Mouse (Mus musculus) regulatory T cell (primary cell): ENCODE results near the gene Cphx3.
"Not testable (repeated sequence)": the region's sequence is repeated elsewhere in the genome, so short reads cannot be mapped to it uniquely, and the experiment has no call there.

Experiments used
- in situ Hi-C: fragments of 300-600 bp; cut with MboI, MseI; formaldehyde crosslinking; loops from one replicate; pipeline ENCODE4 v1.15.1; 2025; ENCODE audit warnings: high pct_unique_total_duplicates

Cphx3 gene

DNA sequence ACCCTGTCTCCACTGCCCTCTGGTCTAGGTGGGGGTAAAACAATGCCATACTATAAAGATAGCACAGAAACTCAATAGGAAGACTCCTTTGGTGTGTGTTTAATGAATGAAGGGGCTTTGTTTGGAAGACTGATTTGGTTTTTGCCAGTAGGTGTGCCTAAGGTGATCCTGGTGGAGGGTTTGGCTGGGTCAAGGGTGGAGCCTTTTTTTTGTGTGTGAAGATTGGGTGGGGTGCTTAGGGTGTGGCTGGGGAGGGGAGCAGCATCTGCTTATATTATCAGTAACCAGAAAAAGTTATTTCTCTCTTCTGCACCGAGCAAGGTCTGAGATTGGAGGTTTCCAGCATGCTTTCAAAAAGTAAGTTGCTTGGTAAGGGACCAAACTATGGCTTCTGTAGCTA lies at the start of gene Cphx3:
TSS of gene Cphx3 (plus strand) at position 301 of the 400 bp plus-strand sequence.
- in situ Hi-C loops: not testable (repeated sequence)

DNA sequence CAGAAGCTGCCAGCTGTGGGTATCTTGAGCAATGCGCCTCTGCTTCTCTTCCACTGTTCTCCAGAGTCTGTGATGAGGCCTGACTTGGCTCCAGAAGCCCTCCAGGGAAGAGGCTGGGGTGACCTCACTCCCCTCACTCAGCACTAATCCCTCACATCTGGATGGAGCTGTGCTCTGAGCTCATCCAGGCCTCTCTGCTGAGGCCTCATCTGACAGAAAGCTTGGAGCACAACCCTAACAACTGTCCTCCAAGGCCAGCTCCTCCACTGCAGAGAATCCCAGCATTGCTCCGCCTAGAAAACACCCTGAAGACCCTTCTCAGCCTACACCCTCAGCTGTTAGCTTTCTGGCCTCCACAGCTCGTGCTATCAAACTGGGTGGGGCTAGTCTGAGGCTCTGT lies 47.7 kb upstream of the Cphx3 start:
- in situ Hi-C loops: not testable (repeated sequence)

- in situ Hi-C loops: not testable (repeated sequence)
Observed at GRCm38 (mm10) chr14:26035439-26035838, 46.7 kb upstream of the Cphx3 start.

GRCm38 (mm10) chr14:26042611-26043010 lies 39.5 kb upstream of the Cphx3 start, which contains the start of gene Gm9780:
Gene Gm9780 (minus strand): TSS chr14:26042711.
- in situ Hi-C loops: not testable (repeated sequence)

GRCm38 (mm10) chr14:26045007-26045406 lies 37.1 kb upstream of the Cphx3 start:
- in situ Hi-C loops: not testable (repeated sequence)

DNA sequence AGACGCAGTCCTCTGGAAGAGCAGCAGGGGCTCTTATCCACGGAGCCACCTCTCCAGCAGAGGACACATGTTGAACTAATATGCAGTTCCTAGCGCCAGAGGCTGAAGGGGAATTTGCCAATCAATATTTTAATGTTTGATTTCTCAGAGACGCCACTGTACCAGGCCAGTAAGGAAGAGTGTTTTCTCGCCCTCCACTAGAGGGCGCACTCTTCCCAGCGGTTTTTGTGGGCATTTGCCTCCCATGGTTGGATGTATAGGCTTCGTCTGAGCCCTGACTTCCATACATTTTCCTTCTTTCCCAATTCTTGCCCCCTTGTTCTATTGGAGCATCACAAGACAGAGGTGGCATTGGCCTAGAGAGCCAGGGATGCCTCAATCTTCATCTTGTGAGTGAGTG lies 35.1 kb upstream of the Cphx3 start:
- in situ Hi-C loops: not testable (repeated sequence)

DNA sequence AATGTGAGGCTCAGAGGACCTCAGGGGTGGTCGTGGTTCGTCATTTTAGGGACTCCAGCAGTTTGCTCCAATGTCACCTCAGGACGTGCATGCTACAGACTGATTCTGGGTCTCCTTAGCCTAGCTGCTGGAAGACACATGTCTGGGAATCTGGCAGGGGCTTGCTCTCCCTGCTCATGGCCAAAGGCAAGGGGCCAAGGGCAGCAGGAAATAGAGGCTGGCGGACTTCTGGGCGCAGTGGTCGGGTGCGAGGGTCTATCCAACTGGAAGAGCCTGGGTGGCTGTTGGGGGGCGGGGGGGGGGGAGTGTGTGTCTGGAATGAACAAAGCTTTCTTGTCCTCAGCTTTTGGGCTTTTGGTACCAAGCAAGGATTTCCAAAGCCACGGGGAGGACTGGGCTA lies 33.3 kb upstream of the Cphx3 start:
- in situ Hi-C loops: not testable (repeated sequence)

- in situ Hi-C loops: not testable (repeated sequence)
Observed at GRCm38 (mm10) chr14:26058184-26058583, 23.9 kb upstream of the Cphx3 start.

DNA sequence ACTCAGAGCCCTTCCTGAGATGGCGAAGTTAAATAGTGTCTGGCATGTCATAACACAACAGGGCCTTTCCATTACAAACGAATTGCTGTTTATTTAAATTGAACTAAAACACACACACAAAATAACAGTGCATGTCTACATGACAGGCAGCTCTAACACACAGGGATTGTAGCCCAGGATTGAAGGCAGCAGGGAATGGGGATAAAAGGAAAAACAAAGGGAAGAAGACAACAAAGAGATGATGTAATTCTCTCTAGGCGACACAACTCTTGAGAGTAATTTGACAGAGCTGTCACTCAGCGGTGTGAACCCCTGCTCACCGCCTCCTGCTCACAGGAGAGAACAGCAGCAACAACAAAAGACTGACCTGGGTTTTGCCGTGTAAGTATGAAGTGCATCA lies 22.7 kb upstream of the Cphx3 start:
- in situ Hi-C loops: not testable (repeated sequence)

DNA sequence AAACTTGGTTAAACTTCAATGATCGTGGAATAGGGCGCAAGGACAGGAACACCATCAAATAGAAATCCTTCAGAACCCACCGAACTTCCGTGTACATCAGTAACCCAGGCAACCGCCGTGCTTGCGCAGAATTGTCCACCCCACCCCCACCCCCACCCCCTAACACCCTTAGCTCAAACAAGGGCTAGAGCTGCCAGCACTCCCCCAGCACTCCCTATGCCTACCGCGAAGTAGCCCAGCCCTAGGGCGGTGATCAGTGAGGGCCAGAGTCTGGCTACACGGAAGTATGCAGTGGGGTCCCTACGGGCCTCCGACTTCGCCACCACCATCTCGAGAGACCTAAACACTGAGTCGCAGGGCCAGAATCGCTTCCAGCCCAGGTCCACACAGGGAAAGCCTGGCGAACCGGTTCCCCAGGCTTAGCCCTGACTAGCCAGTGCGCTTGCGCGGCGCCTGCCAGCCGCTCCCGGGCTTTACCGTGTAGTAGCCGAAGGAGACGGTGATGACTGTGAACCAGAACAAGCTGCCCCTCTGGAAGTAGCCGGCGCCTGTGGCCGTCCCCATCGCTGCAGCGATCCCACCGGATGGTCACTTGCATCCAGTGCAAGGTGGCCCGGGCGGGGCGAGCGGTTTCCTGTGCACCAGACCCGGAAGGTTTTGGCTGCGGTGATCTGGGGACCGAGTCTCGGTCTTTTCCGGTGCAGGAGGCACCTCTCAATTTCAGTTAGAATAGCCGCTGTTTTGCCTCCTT lies 15.3 kb upstream of the Cphx3 start:
- in situ Hi-C loops: not testable (repeated sequence)

- in situ Hi-C loops: not testable (repeated sequence)
Observed at GRCm38 (mm10) chr14:26067325-26067633, 14.8 kb upstream of the Cphx3 start, which contains the start of gene Tmem254c. Gene Tmem254c (minus strand): TSS chr14:26067355.

DNA sequence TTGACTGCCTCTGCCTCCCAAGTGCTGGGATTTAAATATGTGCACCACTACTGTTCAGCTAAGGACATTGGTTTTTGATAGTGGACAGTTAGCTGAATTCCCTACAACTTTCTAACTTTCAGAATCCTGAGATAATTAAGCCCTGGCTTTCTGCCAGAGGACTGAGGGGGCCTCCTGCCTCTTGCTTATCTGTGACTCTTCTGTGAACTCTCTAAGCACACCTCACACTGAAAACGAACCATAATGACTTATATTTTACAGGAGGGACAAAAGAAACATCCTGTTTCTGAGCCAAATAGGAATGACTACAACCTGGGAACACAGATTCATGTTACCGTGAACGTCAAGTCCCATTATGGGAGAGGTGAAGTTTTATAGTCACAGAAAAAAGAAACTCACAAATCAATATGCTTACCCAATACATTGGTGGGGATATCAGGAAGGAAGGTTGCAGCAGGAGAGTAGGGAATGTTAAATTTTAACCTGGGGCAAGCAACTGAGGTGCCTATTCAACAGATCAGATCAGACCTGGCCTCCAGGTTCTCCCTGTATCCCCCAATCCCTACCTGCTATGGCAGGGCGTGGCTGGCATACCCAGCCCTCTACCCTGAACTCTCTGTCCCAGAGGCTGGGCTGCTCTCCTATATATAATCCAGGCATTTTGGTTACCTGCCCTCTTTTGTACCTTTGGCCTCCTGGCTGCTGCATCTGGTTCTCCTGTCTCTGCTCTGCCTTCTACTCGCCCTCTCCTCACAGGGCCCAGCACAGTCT lies 5.3 kb upstream of the Cphx3 start:
- in situ Hi-C loops: not testable (repeated sequence)

GRCm38 (mm10) chr14:26081216-26081615 lies 881 bp upstream of the Cphx3 start, which contains the start of gene Cphx2:
Gene Cphx2 (plus strand): TSS chr14:26081516.
- in situ Hi-C loops: not testable (repeated sequence)

DNA sequence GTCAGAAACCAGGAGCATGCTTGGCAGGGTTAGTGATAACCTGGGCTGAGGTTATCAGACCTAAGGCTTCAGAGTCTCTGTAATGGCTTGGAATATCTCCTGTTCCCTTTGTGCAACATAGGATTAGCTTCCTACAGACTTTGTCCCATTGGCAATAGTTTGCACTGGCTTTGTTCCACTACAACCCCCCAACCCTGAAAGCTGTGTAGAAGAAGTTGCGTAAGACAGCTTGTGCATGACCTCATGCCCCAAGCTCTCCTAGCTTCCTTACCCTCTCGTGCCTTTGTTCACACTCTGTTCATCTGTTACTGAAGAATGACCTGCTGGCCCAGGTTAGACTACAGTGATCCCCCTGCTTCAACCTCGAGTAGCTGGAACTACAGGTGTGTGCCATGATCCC lies 15.5 kb downstream of the Cphx3 start:
- in situ Hi-C loops: not testable (repeated sequence)

DNA sequence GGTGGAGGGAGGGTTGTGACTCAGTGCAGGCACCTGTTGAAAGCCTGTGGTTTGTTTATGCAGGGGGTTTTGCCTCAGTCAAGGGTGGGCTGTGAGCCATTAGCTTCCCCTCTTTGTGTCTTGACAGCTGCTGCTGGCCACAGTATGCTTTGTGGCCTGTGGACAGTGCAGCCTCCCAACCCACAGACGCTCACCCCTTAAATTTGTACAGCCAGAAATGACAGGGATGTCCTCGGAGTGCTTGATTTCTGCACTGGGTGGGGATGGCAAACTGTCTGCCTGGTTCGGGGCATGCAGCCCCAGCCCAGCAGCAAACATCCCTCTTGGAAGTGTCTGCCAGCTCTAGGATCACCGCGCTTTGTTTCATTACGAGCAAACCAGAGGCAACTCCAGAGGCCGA lies 36.1 kb downstream of the Cphx3 start, which contains the start of gene Duxbl2:
TSS of gene Duxbl2 (plus strand) at position 200 of the 400 bp plus-strand sequence.
- in situ Hi-C loops: not testable (repeated sequence)

DNA sequence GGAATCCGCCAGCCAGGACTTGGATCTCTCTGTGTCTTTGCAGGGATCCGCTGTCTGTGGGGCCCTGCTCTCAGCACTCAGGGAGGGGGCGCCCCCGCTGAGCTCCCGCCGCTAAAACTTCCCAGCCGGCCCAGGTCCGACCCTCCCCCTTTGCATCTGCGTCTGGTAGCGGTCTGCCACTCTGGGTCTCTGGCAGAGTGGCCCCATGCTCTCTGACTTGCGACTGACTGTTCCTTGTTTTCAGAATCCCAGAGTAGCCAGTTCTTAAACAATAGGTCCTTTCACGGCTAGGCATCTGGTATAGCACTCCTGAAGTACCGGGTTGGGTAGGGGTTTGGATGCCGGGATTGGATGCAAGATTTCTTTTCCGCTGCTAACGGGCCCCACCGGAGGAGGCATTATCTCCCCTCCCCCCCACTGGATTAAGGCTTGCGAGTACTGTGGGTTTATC lies 36.5 kb downstream of the Cphx3 start:
- in situ Hi-C loops: not testable (repeated sequence)

DNA sequence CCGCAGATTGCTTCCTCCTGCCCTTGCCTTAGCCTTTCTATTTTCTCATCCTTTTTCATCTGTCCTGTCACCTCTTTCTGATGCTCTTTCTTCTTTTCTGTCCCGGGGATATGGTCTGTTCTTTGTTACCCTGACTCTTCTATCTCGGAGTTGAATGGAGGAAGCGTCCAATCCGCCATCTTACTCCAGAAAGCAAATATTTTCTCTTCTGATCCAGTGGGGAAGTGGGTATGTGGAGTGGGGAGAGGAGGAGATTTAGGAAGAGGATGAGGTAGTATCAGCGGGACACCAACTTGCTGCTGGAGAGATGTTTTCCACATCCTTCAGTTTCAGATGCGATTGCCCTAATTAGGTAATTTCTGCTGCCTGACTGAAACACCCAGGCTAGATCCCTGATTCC lies 37.0 kb downstream of the Cphx3 start:
- in situ Hi-C loops: not testable (repeated sequence)

GRCm38 (mm10) chr14:26147095-26147494 lies 65.0 kb downstream of the Cphx3 start:
- in situ Hi-C loops: not testable (repeated sequence)

GRCm38 (mm10) chr14:26156032-26156431 lies 73.9 kb downstream of the Cphx3 start:
- in situ Hi-C loops: loop anchor here (5.0 kb wide), 1 partner anchor 284 kb away; no protein-coding TSS in a partner anchor

DNA sequence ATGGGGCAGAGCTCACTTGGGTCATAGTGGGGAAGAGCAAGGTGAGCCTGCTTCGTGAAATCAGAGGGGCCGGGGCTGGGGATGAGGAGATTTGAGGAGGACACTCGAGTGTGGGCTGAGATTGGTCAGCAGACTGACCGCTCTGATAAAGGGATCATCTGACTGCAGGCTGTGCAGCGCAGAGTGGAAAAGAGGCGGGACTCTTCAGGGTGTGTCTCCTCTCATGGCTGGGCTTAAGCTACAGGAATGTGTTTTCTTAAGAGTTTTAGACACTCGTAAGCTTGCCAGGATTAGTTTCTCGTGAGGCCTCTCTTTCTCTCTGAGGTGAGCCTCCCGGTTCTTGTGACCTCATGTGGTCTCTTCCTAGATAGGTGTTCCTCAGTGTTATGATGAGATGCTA lies 79.1 kb downstream of the Cphx3 start:
- in situ Hi-C loops: not testable (repeated sequence)

- in situ Hi-C loops: not testable (repeated sequence)
Observed at GRCm38 (mm10) chr14:26162423-26162822, 80.3 kb downstream of the Cphx3 start.

DNA sequence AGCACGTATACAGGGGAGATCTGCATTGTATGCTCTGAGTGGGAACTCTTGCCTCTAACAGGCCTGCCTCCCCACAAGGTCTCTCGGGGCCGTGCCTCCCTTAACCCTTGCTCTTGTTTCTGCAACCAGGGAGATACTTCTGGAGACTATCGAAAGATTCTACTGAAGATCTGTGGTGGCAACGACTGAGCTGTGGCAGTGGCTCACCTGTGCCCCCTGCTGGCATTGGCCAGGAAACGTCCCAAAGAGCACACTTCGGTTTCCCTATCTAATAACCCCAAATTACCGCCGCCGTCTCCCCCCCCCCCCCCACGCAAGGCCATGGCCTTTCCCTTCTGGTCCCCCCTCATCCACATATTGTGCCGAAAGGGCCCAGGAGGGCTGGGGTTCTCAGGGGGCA lies 83.2 kb downstream of the Cphx3 start:
- in situ Hi-C loops: not testable (repeated sequence)

GRCm38 (mm10) chr14:26173955-26174354 lies 91.9 kb downstream of the Cphx3 start:
- in situ Hi-C loops: not testable (repeated sequence)
